Mouse (Mus musculus) retina, postnatal 1 day (tissue): ENCODE data around the gene Cit.

Experiments
- DNase-seq: peaks from one replicate; pipeline ENCODE4 v3.0.0-alpha.2; 2012

Gene Cit

DNA sequence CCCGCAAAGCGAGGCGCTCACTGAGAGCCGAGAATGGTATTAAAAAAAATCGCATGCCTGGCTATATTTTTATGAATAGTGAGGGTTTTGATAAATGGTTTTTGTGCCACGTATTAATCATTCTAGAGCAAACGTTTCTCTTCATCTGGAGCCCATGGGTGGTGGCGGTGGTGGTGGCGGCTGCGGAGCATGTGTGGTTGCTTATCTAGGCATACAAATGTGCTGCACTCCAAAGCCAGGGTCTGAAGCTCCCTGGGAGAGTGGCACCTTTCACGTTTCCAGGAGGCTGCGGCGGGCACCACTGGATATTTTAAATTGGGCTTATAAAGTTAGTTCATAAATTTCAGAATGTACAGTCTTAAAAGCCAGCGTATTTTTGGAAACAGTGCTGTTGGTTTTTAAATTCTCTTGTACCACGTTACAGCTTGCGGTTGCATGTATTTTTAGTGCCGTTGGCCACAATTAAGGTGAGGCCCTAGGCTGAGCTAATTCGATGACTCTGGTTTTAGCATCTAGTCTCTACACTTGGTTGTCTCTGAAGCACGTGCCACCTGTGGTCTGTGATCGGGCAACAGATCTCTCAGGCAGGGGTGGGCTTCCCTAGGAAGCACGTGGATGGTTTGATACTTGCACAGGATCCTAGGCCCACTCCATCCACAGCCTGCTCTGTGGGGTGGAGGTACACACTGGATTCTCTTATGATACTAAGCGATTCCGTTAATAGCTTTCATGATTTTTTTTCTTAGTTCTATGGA lies 73.7 kb downstream of the Cit start:
- no peak for DNase-seq

DNA sequence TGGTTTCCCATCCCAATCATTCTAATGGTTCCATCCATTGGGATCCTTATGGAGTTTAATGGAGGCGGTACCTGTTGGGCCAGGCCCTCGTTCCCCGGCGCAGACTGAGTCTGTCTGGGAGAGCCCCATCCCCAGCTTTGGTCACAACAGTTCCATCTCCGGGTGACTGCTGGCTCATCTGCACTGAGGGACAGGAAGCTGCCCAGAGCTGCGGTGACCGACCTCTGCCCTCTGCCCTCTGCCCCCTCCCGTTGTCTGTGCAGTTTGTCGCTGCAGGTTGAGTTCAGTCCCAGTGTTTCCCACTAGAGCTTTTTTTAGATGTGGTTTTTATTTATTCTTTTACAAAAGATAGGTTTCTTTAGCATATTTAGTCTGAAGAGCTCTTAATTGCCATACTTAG lies 76.9 kb downstream of the Cit start:
- peak; percentile 8 for DNase-seq

DNA sequence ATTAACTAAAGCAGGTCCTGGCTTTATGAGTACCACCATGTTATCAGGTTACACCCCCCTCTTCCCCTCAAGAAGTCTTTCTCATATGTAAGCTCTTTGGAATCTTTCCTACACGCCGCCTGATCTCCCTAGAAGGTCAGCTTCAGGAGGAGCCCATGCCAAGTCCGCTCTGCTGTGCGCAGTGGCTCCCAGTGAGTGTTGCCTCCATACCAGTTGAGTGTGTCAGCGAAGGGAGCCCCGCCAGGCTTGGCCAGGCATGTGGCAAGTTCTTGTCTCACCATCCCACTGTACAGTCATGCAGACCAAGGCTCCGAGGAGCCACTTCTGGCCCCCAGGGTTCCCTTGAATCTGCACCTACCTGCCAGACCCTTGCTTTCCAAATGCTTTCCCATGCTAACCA lies 79.9 kb downstream of the Cit start:
- DNase-seq = no peak

DNA sequence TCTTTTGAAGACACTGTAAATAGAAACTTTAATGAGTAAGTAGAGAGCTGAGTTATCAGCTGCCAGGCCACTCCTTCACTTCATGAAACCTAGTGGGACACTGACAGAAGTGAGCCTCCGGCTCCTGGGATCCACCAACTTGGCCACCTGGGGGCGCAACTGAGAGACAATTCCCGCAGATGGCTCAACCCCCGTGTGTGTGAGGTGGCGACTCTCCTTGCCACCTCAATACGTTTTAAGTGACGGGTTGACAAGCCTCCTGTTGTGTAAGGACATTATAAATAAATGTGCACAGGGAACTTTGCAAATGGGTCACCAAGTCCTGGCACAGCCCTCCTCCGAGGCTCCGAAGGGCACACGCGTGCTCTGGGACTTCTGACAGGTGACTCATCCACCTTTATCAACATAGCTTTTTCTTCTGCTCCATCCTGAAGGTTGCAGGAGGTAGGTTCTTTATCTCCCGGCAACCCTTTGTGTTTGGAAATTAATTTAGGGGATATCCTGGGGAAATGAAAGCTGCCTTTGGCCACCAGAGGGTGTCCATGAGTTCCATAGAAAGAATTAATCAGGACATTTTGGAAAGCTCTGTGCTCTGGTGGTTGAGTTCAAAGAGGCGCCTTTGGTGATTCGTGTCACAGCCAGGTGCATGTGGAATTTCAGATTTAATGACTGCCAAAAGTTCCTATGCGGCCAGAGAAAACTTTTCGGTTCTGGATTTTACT lies 83.9 kb downstream of the Cit start:
- DNase-seq = peak; percentile 10

DNA sequence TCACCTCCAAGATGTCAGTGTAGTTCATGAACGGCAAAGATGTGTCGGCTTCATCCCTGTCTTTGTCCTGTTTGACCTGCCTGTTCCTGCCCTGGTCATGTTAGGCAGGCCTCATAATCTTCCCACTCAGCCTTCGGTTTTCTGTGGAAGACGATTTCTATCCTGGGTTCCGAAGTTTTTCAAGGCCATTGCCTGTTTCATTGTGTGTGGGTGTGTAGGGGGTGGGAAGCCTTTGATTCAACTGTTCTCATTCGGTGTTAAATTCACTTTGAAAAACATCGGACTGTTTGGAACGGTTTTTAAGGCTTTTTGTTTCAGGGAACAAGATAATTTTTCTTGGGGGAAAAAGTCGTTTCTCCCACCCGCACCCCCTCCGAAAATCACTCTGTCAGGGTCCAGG lies 87.2 kb downstream of the Cit start:
- no peak for DNase-seq

DNA sequence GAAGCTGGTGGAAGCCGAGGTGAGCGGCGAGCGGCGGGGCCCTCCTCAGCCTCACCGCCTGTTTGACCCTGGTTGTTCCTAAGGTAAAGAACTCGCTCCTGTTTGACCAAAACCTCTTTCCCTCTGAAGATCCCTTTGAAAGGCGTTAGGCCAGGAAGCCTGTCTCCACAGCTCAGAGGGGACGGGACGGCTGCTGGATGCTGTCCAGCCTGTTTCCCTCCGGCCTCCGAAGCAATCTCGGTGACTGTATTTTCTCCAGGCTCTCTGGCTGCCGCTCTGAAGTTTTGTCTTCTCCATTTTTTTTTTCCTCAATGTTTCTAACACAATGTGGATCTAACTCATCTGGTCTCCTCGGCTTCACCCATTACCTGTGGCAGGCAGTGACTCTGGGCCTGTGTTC lies 91.8 kb downstream of the Cit start:
- no peak for DNase-seq

DNA sequence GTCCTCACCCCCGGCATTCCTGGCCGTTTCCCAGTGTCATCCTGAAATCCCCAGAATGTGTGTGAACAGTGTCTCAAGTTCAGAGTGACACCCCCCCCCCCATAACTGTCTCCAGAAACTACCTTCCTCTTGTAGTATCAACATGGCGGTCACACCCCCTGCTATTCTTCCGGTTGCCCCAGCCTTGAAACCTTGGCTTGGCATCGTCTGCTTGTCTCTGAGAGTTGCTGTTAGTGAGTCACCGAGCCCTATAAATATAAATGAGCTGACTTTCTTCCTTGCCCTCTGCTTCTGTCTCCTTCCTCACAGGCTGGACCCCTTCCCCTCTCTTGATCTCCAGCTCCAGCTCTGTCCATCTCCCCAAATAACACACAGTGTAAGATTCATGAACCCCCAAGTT lies 92.5 kb downstream of the Cit start:
- DNase-seq = no peak

DNA sequence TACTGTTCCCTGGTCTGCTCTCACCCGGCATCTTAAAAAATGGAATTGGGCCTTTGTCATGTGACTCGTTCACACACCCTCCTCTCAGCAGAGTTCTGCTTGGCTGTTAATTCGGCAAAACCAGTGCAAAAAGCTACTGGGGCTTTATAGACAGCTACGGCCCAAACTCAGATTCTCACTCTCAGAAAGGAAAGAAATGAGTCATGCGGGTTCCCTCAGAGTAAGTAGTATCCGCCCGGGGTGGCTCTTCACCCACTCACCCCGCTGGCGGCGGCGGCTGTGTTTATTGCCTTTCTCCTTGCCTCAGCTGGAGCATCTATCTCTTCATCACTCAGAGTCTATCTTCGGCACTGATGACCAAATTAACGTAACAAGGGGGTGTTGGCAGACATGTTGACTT lies 93.9 kb downstream of the Cit start:
- no peak for DNase-seq

DNA sequence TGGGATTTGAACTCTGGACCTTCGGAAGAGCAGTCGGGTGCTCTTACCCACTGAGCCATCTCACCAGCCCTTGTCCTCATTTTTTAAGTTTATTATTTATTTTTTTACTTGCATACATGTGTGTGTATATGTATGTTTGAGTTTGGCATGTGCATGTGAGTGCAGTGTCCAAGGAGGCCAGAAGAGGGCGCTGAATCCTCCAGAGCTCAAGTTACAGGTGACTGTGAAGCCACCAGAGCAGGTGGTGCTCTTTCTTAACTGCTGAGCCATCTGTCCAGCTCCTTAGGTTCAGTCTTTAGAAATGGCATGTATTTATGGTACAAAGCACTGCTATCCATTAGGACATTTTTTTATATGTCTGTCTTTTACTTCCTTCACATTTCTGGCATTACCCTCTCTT lies 97.3 kb downstream of the Cit start:
- no peak for DNase-seq

DNA sequence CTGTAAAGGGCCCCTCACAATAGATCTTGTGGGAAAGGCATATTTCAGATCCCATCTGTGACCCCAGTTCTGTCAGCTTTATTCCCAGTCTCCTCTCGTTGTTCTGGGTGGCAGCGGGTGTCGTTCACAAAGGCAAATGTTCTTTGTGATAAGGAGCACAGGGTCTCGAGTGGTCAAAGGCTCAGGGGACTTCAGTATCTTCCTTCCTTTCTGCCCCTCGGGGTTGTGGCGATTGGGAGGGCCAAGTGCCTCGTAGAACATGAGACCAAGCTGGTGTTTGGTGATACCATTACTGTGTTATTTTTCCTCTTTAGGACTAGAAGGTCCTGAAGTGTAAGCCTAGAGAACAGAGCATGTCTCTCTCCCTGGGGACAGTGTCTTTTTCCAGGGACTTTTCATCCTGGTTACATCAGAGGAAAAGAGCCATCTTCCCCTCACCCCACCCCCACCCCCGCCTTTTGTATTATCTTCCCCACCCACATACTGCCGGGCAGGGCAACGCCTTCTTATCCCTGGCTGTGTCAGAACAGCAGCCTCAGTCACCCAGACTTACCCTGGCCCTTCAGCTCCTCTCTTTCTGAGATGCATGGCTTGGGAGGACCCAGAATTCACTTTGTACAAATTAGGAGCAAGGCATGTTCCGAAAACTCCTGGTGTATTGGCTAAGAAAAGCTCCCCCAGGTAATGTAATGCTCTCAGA lies 99.9 kb downstream of the Cit start:
- no peak for DNase-seq

DNA sequence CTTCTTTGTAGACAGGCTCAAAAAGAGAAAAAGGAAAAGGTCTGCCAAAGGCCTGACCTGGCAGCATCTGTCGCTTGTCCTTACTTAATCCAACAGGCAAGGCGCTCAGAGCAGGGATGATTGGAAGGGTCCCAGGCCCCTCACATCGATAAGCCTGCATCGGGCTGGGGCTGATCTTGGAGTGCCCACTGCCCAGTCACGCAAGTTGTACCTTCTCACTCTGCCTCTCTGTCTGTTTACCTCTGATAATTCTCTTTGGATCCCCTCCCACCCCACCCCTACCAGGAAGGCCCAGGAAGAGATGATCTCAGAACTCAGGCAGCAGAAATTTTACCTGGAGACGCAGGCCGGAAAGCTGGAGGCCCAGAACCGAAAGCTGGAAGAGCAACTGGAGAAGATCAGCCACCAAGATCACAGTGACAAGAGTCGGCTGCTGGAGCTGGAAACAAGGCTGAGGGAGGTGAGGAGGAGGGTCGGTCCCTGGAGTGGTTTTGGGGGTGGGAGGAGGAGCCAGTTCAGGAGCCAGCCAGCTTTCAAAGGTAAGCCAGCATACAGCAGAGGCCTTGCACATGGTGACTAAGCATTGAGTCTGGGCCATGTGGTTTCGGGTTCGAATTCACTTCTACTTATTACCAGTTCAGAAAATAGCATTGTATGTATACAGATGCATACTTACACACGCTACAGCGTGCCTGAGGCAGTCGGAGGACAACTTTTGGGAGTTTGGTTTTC lies 102.7 kb downstream of the Cit start:
- no peak for DNase-seq

DNA sequence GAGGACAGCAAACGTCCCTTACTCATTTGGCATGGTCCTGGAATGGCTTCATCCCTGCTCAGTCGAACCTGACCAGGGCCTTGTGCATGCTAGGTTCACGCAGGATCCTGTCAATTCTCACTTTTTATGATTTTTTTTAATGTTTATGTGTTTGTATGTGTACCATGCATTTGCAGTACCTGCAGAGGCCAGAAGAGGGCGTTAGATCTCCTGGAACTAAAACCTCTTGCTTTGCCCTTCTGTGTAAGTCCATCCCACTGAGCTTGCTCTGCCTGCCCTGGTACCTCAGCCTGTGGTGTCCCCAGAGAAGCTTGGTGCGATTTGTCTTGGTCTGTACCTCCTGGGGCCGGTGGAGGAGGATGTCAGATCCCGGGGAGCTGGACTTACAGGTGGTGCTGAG lies 105.9 kb downstream of the Cit start:
- no peak for DNase-seq

DNA sequence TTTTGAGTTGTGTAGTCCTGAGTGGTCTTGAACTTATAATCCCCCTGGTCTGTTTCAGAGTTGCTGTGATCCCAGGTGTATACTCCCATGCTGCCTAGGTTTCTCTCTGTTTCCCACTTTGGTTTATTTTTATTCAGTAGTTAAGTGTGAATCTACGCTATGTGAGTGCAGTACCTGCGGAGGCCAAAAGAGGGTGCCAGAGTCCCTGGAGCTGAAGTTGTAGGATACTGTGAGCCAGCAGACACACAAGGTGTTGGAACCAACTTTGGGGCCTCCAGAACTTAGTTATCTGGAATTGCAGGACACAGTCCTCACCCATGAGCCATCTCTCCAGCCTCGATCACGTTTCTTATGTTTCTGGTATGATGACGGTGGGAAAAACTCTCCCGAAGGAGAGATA lies 108.1 kb downstream of the Cit start:
- DNase-seq = no peak

DNA sequence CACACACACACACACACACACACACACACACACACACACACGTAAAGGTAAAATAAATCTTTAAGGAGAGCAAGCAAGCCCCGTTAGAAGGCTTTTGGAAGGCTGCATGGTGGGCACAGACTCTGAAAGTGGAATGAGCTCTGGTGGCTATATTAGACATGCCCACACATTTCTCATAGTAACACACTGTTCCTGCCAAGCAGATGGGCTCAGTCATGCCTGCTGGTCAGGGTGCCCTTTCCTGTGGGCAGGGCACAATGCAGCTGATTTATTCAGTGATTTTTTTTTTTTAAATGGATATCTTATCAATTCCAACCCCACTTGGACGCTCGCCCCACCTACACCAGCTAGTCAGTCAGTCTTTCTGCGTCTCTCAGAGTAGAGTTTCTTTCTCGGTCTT lies 109.0 kb downstream of the Cit start:
- no peak for DNase-seq

DNA sequence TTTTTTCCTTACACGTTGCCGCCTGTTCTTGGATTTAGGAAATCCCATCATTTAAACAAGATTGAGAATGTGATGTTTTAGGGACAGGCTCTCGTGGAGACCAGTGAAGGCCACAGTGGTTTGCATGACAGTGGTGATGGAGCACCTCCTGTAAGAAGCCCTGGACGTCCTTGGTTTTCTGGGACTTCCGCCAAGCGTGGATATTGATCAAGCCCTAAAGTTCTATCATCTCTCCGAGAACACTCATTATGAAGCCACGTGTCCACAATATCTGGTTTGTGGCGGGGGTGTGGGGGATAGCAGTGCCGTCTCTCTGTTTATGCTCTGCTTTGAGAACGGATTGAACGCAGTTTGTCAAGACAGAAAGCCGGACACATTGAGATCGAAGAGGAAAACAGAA lies 109.5 kb downstream of the Cit start:
- DNase-seq = no peak

DNA sequence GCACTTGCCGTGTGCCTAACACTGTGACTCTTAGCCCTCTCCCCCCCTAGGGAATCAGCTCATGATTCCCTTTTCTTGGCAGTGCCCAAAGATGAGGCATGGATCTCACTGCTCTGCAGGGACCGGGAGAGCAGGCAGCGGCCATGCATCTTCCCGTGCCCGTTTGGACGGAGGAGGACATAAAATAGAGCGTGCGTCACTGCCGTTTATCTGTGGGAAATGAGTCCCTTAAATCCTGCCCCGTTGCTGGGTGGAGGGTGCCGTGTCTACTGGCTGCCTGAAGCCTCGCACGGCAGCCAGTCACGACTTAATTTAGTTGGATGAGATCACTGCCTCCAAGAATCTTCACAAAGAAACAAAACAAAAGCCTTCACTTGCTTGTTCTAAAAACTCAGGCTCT lies 110.1 kb downstream of the Cit start:
- no peak for DNase-seq

DNA sequence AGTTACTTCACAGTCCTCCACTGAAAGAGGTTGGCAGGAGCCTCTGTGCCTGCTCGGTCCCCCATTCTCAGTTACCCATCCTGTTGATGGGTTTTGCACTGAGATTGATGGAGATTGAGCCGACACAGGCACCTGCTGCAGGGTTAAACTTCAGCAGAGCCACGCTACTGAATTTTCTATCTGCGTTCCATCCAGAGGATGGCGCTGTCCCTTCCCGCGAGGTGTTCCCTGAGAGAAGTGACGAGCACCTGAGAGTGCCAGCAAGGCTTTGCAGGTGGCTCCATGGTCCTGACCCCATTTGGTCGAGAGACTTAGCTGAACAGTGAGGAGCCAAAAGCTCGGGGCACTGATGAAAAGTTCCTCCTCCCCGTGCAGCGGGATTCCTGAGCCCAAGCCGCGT lies 111.0 kb downstream of the Cit start:
- no peak for DNase-seq

DNA sequence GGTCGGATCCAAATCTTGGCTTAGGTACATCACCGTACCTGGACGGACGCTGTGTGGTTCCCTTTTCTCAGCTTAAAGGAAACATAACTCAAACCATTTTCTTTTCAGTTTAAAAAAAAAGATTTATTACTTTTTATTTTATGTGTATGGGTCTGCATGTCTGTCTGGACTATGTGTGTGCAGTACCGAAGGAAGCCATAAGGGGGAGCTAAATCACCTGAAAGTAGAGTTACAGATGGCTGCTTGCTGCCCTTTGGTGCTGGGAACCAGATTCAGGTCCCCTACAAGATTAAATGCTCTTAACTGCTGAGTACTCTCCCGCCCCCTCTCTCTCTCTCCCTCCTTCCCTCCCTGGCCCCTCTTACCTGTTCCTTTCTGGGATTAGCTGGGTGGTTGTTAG lies 112.1 kb downstream of the Cit start:
- DNase-seq = no peak

DNA sequence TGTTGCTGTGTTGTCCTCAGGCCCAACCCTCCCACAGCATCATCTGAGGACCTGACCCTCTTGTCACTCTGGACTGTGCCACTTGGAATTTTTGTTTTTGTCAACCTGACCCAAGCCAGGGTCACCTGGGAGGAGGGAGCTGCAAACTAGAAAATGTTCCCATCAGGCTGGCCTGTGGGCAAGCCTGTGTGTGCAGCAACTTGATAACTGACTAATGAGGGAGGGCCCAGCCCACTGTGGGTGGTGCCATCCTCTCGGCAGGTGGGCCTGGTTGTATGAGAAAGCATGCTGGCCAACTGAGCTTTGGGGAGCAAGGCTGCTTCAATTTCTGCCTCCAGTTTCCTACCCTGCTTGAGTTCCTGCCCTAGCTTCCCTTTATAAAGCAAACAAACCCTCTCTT lies 113.3 kb downstream of the Cit start:
- DNase-seq = no peak

DNA sequence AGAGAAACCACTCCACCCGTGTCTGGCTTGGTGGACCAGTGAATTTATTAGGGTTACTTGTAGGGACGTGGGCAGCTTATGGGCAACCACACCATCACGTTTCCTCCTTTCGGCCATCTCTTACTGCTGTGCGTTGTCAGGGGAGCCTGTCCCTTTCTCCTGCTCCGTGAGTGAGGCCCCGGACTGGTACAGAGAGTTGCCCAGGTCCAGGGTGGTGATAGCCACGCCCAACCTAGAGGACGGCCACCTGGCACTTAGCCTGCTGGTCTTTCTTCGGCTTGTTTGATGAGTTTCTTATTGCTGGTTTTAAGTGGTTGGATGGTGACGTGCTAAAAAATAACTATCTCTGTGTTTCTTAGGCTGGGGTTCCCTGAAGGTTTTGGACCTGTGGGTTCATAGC lies 113.7 kb downstream of the Cit start:
- DNase-seq = no peak

DNA sequence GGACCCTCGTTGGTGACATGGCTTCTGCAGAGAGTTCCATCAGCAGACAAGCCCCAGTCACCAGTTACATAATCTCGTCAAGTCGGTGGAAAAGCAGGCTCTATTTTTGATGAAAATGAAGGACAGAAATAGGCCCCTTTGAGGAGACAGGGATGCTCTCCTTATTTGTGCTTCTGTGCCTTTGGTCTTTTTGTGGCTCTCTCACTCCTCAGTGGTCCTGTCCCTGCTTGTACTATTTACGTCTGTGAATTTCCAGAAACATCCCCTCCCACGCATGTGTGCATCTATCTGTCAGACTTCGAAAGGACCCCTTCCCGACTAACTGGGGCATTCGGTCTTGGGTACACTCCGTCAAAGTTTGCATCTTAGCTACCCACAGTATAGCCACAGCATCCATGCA lies 116.7 kb downstream of the Cit start:
- no peak for DNase-seq

DNA sequence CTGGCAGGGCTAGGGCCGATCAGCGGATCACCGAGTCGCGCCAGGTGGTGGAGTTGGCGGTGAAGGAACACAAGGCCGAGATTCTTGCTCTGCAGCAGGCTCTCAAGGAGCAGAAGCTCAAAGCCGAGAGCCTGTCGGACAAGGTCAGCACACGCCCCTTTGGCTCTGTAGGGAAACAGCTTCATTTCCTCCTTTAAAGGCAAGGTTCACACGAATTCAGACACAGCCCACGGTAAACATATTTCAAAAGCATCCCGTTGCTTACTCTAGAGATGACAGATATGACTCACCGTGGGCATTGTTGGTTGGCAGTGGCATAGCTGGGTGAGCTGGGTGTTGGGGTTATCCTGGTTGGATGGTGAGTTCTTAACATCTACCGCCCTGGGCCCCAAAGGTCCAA lies 126.2 kb downstream of the Cit start:
- DNase-seq = no peak

DNA sequence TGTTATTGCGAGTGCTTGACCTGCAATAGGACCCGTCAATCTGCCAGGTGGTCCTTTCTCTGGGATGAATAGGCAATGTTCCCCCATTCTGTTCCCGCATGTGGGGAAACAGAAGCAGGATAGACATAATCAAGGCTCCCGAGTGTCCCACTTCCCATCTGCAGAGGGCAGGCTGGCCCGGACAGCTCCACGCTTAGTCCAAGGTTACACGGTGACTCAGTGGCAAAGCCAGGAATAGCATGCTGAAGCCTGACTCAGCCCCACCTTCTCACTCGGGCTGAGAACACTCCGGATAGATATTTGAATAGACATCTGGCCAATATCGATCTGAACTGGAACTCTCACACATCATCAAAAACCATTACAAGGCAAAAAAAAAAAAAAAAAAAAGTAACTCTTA lies 130.6 kb downstream of the Cit start:
- DNase-seq = no peak

DNA sequence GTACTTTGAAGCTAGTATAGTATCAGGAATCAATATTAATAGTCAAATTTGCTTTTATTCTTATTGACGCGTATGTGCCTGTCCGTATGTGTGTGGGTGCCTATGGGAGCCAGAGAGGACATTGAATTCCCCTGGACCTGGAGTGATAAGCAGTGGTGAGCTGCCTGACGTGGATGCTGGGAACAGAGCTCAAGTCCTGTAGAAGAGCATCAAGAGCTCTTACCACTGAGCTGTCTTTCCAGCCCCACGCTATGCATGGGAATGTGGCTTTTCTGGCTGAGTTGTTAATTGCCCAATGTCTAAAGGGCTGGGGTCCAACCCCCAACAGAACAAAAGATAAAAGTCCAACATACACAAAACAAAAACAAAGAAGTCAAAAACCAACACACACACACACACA lies 131.4 kb downstream of the Cit start:
- no peak for DNase-seq
